Mouse (Mus musculus): ENCODE measurements around the gene Tceanc2.

GRCm38 (mm10) chr4:107091696-107092095 is 87.2 kb downstream of the Tceanc2 start:
- TF ChIP-seq EP300 (IDR thresholded peaks at IDR 0.05; ENCODE audit: low read depth) (no peak), CTCF (IDR thresholded peaks at IDR 0.05; ENCODE audit: low read depth) (no peak)

All from liver, postnatal 0 days (tissue).